In the genomic region with DNA sequence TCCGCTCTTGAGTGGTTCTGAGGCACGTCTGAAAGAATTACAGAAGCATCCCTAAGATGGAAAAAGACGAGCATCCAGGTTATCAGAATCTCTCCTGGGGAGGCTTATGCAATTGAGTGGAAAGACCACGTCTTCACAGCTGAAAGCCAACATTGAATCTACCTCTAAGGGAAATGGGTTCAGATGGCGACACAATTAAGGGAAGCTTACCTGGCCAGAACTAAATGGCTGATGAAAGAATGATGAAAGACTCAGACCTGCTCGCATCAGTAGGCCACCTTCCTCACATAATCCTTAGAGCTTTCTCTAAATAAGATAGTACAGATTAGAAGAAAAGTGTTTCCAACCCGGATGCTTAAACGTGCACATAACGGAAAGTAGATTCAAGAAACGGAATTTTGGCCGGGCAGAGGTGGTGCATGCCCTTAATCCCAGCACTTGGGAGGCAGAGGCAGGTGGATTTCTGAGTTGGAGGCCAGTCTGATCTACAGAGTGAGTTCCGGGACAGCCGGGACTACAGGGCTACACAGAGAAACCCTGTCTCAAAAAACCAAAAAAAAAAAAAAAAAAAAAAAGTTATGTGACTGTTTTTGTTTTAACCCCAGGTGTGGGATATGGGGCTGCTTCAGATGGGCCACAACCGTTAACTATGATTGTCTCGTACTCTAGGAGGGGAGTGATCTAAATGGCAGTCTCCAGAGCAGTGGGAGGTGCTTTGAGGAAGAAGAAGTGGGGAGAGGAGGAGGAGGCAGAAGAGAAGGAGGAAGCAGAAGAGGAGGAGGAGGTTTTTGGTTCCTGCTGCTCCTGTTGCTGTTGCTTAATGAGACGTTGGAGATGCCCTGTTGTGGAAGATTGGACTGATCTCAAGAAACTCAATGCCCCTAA, we compare ENCODE assay signal across 7 mouse cellular contexts. TPM values are rescaled to one million over a fixed set of nuclear protein-coding genes. Genes with fewer than 3 reads are reported as not detected.
DNase-seq lines count a peak whose midpoint lies in the region; ATAC-seq and TF ChIP-seq lines count a peak whose summit lies in the region.

No protein-coding gene starts in this region.

- H3K27me3 ChIP-seq in testis, adult 2 months (ENCODE audit: control insufficient read depth, insufficient read depth, low read length): no peaks in the 10 kb centered on the region
- H3K27me3 ChIP-seq in embryonic facial prominence, embryonic 11.5 days (ENCODE audit: control insufficient read depth, insufficient read depth, low read length): no peaks in the 10 kb centered on the region
- no peaks in the 10 kb centered on the region for H3K27me3 ChIP-seq in intestine, embryonic 14.5 days (replicated peaks; ENCODE audit: control insufficient read depth, insufficient read depth, low read length)
- H3K27me3 ChIP-seq in midbrain, embryonic 16.5 days (ENCODE audit: control insufficient read depth, insufficient read depth, low read depth, low read length): no peaks in the 10 kb centered on the region

- no peak for ATAC-seq in embryonic facial prominence, embryonic 11.5 days (replicated peaks; ENCODE audit: insufficient number of reproducible peaks, low FRiP score, low TSS enrichment, low read depth)
- no peak for ATAC-seq in intestine, embryonic 14.5 days (replicated peaks; ENCODE audit: low FRiP score, low TSS enrichment, low read depth)
- ATAC-seq in midbrain, embryonic 16.5 days: peak; percentile 18; the same call in 1 of the 2 replicates

- H3K4me1 ChIP-seq in testis, adult 2 months (ENCODE audit: control insufficient read depth, insufficient read depth, low read length): peaks cover 10% of the 10 kb centered on the region
- H3K4me1 ChIP-seq in embryonic facial prominence, embryonic 11.5 days (ENCODE audit: control insufficient read depth, insufficient read depth, low read length): peaks cover 3% of the 10 kb centered on the region; the same call in 1 of the 2 replicates
- peaks cover 17% of the 10 kb centered on the region for H3K4me1 ChIP-seq in intestine, embryonic 14.5 days (replicated peaks; ENCODE audit: control insufficient read depth, insufficient read depth, low read length)
- peaks cover 24% of the 10 kb centered on the region for H3K4me1 ChIP-seq in midbrain, embryonic 16.5 days (ENCODE audit: control insufficient read depth, insufficient read depth, low read length)

- peak overlapping the region; percentile 80 for H3K27ac ChIP-seq in testis, adult 2 months (ENCODE audit: control insufficient read depth, insufficient read depth, low read depth, low read length)
- peak overlapping the region; percentile 95 for H3K27ac ChIP-seq in embryonic facial prominence, embryonic 11.5 days (replicated peaks; ENCODE audit: low read depth, low read length)
- H3K27ac ChIP-seq in intestine, embryonic 14.5 days (ENCODE audit: low read depth): peak overlapping the region; percentile 97
- H3K27ac ChIP-seq in midbrain, embryonic 16.5 days (ENCODE audit: low read length): peak overlapping the region; percentile 97

- peak overlapping the region; percentile 95 for H3K9ac ChIP-seq in embryonic facial prominence, embryonic 11.5 days (replicated peaks; ENCODE audit: low read length)
- H3K9ac ChIP-seq in intestine, embryonic 14.5 days (ENCODE audit: low read length): peak overlapping the region; percentile 92
- peak overlapping the region; percentile 95 for H3K9ac ChIP-seq in midbrain, embryonic 16.5 days (ENCODE audit: low read depth, low read length)

- 25% methylated on average over 16 of the region's 16 CpGs for WGBS in embryonic facial prominence, embryonic 11.5 days
- 25% methylated on average over 16 of the region's 16 CpGs for WGBS in intestine, embryonic 14.5 days
- 24% methylated on average over 16 of the region's 16 CpGs for WGBS in midbrain, embryonic 16.5 days

- peak overlapping the region; percentile 99 for H3K4me3 ChIP-seq in testis, adult 2 months (ENCODE audit: control insufficient read depth, low read depth, low read length)
- H3K4me3 ChIP-seq in embryonic facial prominence, embryonic 11.5 days (ENCODE audit: low read depth, low read length): peak overlapping the region; percentile 95
- H3K4me3 ChIP-seq in intestine, embryonic 14.5 days (ENCODE audit: low read depth, low read length): peak overlapping the region; percentile 91
- H3K4me3 ChIP-seq in midbrain, embryonic 16.5 days (ENCODE audit: low read depth, low read length): peak overlapping the region; percentile 94

- no peak for TF ChIP-seq CTCF in testis, adult 2 months (IDR thresholded peaks at IDR 0.05; ENCODE audit: control insufficient read depth, insufficient read depth, insufficient replicate concordance, low read depth, low read length)

- DNase-seq in testis, postnatal 10 days (ENCODE audit: low spot score): no peak
- DNase-seq in embryonic facial prominence, embryonic 11.5 days (ENCODE audit: low spot score): no peak
- no peak for DNase-seq in intestine, embryonic 14.5 days (ENCODE audit: low spot score)
- no peak for DNase-seq in Muller cell, postnatal 12 days (ENCODE audit: inconsistent ontology term)
- DNase-seq in layer of hippocampus, postnatal 25 days (ENCODE audit: extremely low spot score in 1 of 2, low spot score in 1 of 2): no peak

- no peak for TF ChIP-seq POLR2A in testis, adult 2 months (IDR thresholded peaks at IDR 0.05; ENCODE audit: control insufficient read depth, low read depth, low read length)

- no peaks in the 10 kb centered on the region for H3K36me3 ChIP-seq in testis, adult 2 months (ENCODE audit: control insufficient read depth, insufficient read depth, low read length)
- no peaks in the 10 kb centered on the region for H3K36me3 ChIP-seq in embryonic facial prominence, embryonic 11.5 days (replicated peaks; ENCODE audit: control insufficient read depth, insufficient read depth, low read depth, low read length)
- no peaks in the 10 kb centered on the region for H3K36me3 ChIP-seq in intestine, embryonic 14.5 days (ENCODE audit: control insufficient read depth, insufficient read depth, low read length)
- H3K36me3 ChIP-seq in midbrain, embryonic 16.5 days (ENCODE audit: control insufficient read depth, insufficient read depth, low read length): no peaks in the 10 kb centered on the region

- no peaks in the 10 kb centered on the region for H3K9me3 ChIP-seq in embryonic facial prominence, embryonic 11.5 days (replicated peaks; ENCODE audit: control insufficient read depth, low read length)
- H3K9me3 ChIP-seq in intestine, embryonic 14.5 days (ENCODE audit: control insufficient read depth, low read length): no peaks in the 10 kb centered on the region
- no peaks in the 10 kb centered on the region for H3K9me3 ChIP-seq in midbrain, embryonic 16.5 days (replicated peaks; ENCODE audit: control insufficient read depth, low read length, poor library complexity, severe bottlenecking)

- peak overlapping the region; percentile 42 for H3K4me2 ChIP-seq in embryonic facial prominence, embryonic 11.5 days (ENCODE audit: low read depth, low read length)
- peak overlapping the region; percentile 55 for H3K4me2 ChIP-seq in intestine, embryonic 14.5 days (ENCODE audit: low read length)
- peak overlapping the region; percentile 66 for H3K4me2 ChIP-seq in midbrain, embryonic 16.5 days (ENCODE audit: low read length)

RNA-seq across cellular contexts. Expression of a gene that starts 0.8 kb away (rescaled TPM):
- 18.3 and 26.7 TPM in 2 replicates for polyA plus RNA-seq in testis, adult 2 months (2012; rRNA removed)
- 40.6 and 41.9 TPM in 2 replicates for polyA plus RNA-seq in embryonic facial prominence, embryonic 11.5 days (2014; fragmentation: Nextera tagmentation; extraction: Ambion mirVana)
- 36.2 and 39.6 TPM in 2 replicates for polyA plus RNA-seq in intestine, embryonic 14.5 days (2014; fragmentation: Nextera tagmentation; extraction: Ambion mirVana)
- 99.8 and 106 TPM in 2 replicates for polyA plus RNA-seq in midbrain, embryonic 16.5 days (2015; fragmentation: Nextera tagmentation; extraction: Ambion mirVana)
- 100 to 1,000 TPM; 186 to 189 TPM for total RNA-seq in layer of hippocampus, postnatal 25 days (2021)

RNA-seq across cellular contexts. Expression of a gene that starts 33.5 kb away (rescaled TPM):
- polyA plus RNA-seq in testis, adult 2 months (2012; rRNA removed): 8.2 and 12.8 TPM in 2 replicates
- 1.2 and 1.4 TPM in 2 replicates for polyA plus RNA-seq in embryonic facial prominence, embryonic 11.5 days (2014; fragmentation: Nextera tagmentation; extraction: Ambion mirVana)
- polyA plus RNA-seq in intestine, embryonic 14.5 days (2014; fragmentation: Nextera tagmentation; extraction: Ambion mirVana): 10.0 and 12.0 TPM in 2 replicates
- 8.7 and 12.8 TPM in 2 replicates for polyA plus RNA-seq in midbrain, embryonic 16.5 days (2015; fragmentation: Nextera tagmentation; extraction: Ambion mirVana)
- 10 to 100 TPM; 10.1 to 13.5 TPM for total RNA-seq in layer of hippocampus, postnatal 25 days (2021)
